Mouse (Mus musculus): ENCODE results near the gene Spred1.

Spred1 gene

DNA sequence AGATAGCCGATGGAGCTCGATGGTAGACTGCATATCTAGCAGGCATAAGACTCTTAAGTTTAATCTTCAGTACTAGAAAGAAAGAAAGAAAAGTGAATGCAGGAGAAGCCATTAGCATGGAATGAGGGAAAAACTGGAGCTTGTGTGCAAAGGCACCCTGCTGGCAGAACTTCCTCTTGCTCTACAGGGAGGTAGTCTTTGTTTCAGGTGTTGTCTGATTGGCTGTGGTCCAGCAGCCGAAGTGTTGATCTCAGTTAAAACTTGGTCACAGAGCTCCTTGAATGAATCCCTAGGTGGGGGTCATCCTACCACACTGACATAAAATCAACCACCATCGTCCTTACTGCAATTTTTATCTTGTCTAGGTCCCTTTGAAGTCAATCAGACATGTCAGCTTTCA lies 55.8 kb downstream of the Spred1 start:
- DNase-seq (ENCODE audit: low spot score in 2 of 2) = no peak

DNA sequence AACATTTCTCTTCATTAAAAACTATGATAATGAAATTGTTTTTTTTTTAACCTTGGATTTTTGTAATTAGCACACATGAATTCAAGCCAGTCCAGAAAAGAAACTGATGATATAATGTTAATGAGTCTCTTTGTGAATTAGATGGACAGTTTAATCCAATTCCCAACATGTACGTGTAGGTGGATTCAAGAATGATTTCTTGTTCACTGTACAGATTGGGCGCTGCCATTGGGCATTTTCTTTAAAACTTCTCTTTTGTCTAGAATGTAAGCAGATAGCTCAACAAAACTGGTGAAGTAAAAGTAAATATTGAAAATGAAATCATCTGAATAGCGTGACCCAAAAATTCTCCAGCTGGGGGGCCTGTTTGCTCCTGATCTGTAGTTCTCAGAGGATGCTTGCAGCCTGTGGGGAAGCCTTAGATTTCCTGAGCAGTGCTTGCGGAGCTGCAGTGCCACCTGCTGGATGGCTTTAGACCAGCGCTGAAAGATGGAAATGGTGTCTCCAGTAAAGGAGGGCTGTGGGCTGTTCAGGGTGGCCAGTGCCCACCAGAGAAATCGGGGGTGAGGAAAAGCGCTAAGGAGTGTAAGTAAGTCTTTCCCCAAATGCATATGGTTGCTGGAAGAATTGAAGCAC lies 59.2 kb downstream of the Spred1 start:
- peak; percentile 53 to 73 for DNase-seq (ENCODE audit: low spot score in 2 of 2)

DNA sequence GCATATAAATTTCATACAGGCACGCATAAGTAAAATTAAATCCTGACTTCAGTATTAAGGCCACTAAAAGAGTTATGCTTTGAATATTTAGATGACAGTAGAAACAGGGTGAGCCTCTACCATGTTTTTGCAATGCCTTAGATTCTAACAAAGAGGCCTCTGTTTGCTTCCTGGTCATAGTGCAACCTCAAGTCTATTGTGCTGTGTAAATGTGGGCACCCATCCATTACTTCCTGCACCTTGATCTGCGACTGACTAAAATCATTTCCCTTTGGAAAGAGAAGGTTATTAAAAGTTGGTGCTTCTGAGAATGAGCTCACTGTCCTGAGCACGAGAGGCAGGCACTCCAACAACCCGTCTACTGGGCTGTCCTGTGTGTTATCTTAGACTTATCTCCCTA lies 64.4 kb downstream of the Spred1 start:
- no peak for DNase-seq (ENCODE audit: low spot score in 2 of 2)

DNA sequence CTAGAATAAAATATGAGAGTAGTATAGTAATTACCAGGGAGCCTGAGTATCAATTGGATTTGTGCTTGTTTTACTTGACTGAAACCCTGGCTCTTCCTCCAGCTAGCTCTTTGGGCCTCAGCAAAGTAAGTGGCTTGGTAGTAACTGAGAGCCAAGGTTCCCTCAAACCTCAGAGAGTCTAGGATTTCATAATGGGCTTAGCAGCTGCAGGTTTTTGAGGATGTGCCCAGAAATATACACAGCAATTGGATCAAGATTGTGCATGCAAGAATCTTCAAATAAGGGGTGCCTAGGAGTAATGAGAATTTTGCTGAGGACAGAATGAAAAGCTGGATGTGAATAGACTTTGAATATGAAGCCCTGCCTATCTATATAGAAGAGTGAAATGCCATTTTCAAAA lies 69.7 kb downstream of the Spred1 start:
- DNase-seq (ENCODE audit: low spot score in 2 of 2) = no peak

DNA sequence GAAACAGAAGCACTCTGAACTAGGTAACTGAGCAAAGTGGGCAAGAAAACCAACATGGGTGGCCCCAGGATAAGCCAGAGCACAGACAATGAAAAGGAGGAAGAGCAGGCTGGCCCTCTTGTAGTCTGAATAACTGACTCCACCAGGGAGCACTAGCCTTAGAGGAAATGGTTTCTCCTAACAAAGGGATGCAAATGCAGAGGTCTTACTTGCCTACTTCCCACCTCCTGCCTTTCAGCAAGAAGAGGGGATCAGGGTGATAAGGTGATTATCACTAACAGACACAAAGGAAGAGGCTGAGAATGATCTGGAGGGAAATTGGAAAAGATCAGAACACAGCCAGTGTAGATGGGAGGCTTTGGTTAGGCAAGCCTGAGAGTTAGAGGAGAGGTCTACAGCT lies 73.1 kb downstream of the Spred1 start:
- DNase-seq (ENCODE audit: low spot score in 2 of 2) = no peak

DNA sequence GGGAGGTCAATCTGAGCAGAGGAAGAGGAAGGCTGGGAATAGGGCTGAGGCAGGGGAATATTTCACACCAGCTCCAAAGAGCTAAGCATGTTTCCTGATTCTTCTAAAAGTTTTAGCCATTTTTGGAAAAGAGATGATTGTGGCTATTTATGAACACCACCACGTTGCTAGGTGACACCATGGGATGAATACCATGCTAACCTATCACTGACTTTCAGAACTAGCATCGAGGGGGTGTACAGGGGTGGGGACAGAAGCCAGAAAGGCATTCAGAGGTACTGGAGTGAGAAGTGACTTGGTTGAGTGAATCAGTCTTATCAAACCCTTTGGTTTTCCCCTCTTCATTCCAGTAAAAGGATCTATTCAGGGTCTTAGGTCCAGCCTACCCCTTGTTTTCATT lies 74.0 kb downstream of the Spred1 start:
- DNase-seq (ENCODE audit: low spot score in 2 of 2) = no peak

DNA sequence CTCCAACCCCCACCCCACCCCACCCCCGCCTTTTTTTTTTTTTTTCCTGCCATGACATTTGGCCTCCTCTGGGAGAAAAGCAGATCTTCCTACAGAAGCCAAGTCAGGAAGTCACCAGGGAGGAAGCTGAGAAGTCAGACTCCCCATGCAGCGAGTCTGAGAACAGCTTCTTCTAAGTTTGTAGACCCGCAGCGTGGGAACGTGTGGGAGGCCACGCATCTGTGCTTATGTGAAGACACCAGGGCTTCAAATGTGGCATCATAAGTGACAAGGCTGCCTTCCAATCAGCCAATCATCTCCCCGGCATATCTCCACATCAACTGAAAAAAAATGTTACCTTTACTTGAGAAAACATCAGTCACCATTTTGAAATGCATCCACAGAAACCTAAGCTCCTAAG lies 74.4 kb downstream of the Spred1 start:
- DNase-seq (ENCODE audit: low spot score in 2 of 2) = no peak

DNA sequence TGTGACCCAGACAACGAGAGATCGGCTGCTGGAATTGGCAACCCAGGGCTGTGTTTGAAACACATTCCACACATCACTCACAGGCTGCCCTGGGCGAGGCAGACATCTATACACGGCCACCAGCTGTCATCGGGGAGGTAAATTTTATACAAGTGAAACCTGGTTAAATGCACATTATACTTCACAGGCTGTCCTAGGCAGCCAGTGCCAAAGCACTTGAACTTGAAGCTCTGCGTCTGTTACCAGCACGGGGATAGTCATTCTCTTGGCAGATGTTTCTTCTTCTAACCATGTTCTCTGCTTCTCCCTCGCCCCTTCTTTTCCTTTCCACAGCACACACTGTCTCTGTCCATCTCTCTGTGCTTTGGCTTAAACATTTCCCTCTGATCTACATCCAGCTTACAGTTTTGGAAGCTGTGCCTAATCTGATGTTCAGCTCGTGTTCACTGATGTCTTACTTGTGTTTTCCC lies 79.7 kb downstream of the Spred1 start:
- DNase-seq (ENCODE audit: low spot score in 2 of 2) = no peak

DNA sequence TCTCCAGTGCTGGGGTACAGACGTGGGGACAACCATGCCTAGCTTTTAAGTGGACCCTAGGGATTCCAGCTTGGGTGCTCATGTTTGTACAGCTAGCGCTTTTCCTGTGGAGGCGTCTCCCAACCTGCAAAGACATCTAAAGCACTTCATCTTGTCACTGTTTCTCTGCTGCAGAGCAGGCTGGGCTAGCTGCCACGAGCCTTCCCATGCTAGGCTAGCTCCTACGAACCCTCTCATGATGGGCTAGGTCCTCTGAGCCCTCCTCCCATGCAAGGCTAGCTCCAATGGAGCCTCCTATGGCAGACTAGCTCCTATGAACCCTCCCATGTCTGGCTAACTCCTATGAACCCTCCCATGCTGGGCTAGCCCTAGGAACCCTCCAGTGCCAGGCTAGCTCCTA lies 82.2 kb downstream of the Spred1 start:
- DNase-seq (ENCODE audit: low spot score in 2 of 2) = no peak

DNA sequence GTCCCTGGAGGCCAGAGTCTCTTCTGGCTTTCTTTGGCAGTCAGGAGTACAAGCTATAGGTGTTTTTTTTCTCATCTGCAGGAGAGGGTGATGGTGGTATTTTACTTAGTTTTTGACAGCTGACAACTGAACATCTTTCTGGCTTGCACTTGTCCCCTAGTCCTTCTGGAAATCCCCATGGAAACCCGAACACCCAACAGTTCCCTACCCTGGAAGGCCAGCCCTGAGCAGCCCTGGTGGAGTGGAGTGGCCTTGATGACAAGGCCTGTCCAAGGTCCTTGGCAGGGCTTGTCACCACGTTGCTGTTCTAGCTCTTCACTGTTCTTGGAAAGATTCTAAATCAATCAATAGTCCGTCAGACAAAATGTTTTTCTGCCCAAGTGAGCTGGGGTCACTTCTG lies 83.4 kb downstream of the Spred1 start:
- DNase-seq (ENCODE audit: low spot score in 2 of 2) = no peak

DNA sequence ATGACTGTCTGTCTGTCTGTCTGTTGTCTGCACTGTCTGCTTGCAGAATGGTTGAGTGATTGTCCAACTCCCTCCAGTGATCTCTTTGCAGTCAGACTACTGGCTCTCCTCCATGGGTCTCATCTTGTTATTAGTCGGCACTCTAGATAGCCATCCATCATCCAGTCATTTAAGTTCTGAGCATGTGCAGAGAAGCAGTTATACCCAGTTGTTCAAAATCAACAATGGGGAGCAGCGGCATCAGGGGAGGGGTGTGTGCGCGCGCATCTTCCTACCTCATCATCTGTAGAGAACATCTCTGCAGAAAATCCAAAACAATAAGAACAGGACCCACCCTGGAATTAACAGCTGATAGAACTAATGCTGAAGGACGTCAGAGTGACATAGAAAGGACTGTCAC lies 83.9 kb downstream of the Spred1 start:
- DNase-seq (ENCODE audit: low spot score in 2 of 2) = no peak

DNA sequence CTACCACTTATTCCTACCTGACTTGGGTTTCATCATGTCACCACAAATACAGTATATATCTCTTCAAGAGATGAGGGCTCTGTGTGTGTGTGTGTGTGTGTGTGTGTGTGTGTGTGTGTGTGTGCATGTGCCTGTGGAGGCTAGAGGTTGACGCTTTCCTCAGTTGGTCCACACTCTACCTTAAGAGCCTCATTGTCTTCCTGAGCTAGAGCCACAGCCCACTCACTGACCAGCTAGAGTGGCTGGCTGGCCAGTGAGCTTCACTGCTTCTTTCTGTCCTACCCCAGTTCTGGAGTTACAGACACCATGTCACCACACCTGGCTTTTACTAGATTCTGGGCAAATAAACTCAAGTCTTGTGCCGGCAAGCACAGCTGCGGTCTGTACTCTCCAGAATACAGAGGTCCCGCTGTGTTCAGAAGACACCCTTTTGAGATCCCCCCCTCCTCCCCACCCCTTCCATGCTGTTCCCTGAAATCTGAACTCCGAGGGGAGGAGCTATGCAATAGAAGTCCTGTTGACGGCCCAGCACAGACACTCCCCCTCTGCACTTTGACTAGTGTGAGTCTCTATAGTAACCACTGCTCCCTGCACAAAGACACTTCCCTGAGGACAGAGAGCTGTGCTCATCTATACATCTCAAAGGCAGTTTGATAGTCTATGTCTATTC lies 89.4 kb downstream of the Spred1 start:
- DNase-seq (ENCODE audit: low spot score in 2 of 2) = no peak

DNA sequence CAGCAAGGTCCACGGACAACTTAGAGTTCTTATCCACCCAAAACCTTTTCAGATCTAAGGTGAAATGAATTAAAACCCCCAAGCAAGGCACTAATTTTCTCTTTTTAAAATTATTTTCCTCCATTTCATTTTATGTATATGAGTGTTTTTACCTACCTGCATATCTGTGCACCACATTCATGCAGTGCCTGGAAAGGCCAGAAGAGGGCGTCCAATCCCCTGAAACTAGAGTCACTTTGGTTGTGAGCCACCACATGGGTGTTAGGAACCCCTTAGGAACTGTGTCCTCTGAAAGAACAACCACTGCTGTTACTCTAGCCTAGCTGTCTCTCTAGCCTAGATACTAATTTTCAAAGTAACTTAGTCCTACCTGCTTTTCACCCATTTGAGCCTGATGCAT lies 95.0 kb downstream of the Spred1 start:
- peak in 1 of 2 experiments; percentile 4 for DNase-seq (ENCODE audit: low spot score in 2 of 2)

DNA sequence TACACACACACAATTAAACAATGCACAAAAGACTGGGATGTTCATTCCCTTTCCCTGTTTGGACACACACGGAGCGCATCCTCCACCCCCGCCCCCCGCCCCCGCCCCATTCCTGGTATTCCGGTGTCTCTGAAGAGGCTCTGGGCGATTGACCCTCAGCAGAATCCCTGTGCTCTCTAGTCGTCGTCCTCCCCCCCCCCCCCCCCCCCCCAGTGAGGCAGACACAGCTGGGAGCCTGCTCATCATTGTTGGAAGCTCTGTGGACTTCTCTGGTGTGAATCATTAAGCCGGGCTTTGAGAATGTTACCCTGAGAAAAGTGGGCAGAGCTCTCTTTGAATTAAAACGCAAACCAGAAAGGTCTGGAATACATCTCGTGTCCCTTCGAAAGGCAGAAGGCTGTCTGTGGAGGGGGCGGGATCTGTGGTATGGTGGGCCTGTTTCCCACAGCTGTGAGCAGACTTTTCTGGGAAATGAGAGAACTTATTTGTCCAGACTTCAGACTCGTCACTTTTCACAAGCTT lies 96.6 kb downstream of the Spred1 start:
- no peak for DNase-seq (ENCODE audit: low spot score in 2 of 2)

DNA sequence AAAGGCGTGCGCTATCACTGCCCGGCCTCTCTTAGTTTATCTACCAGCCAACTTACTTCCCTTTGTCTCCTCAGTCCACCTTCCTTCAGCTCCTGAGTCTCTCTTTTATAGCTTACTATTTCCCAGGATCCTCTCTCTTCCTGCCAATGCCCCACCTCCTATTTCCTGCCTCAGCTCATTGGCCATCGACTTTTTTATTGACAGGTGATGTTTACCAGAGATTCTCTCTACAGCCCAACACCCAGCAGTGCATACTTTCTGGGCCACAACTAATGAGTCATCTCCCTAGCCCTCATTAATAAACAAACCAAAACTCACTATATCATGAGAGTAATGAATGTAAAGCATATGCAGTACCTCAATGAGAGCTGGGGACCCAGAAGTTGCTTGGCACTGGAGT lies 98.4 kb downstream of the Spred1 start:
- DNase-seq (ENCODE audit: low spot score in 2 of 2) = no peak

DNA sequence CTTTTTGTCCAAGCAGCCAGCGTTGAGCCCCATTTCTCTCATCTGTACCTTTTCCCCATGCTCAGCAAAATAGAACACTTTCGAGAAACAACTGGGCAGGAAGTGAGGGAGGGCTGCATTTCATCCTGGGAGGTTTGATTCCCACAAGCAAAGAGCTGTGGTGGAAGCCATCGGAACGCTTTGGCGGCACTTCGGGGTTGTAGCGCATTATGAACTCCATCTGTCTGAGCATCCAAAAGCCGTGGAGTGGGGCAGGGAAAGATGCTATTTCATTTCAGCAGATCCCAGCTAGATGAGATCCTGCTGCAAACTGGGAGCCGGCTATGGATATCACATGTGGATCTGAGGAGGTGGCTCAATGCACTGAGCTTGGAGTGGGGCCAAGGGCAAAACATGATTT lies 101.5 kb downstream of the Spred1 start:
- DNase-seq (ENCODE audit: low spot score in 2 of 2) = no peak

DNA sequence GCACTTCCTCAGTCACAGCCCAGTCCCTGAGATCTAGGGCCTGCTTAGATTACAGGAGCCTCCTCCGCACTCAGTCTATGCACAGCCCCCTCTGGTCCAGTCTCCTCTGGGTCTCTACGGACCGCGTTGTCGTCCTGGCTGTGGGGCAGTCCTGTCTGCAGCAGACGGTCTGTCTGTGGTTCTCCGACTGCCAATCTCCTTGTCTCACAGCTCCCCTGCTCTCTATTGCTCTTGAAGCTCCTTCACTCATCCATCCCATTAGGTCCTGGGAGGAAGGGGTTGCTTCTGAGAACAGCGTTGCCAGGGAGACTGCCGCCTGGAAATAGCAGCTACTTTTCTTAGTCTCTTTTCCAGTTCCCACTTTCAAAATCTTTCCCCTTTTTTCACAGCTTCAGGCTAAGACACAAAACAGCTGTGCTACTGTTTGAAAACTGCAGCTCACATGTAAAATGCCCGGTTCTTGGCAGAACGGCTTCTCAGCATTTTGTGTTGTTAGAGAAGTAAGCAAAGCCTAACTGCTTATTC lies 107.5 kb downstream of the Spred1 start:
- no peak for DNase-seq (ENCODE audit: low spot score in 2 of 2)

DNA sequence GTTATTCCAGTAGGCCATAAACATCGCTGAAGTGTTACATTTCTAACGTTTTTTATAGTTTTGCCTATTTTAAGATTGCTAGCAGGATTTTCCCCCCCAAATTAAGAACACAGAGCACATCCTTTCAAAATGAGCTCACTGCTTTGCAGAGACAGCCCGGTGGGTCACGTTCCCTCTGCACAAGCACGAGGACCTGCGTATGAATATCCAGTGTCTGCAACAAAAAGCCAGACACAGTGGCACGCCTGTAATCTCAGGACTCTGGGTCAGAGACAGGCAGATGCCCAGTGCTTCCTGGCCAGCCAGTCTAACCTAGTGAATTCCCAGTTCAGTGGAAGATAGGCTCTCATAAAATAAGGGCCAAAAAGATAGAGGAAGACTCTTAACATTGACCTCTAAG lies 109.1 kb downstream of the Spred1 start:
- DNase-seq (ENCODE audit: low spot score in 2 of 2) = no peak

DNA sequence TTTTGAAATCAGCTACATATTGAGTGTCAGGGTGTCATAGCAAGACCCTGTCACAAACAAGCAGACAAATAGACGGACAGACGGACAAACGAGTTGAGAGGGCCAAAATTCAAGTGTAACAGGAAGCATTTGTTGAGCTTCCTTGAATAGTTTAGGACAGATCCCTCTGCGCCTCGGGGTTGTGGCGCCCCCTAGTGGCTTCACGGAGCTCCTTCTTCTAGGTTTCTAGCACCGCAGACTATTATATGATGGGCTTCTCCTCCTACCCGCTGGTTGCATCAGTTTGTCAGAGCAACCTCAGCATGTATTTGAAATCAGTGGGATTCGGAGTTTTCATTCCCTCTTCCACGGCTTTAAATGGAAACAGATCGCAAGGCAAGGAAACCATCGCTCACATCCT lies 110.1 kb downstream of the Spred1 start:
- peak; percentile 36 to 61 for DNase-seq (ENCODE audit: low spot score in 2 of 2)

Data from natural killer cell, adult 2 months (primary cell).